Mouse (Mus musculus) hindlimb bud, embryonic 11.5 days (tissue): ENCODE measurements around the gene Pcsk2.

ENCODE experiments used
- DNase-seq: peaks from one replicate; pipeline ENCODE4 v3.0.0-alpha.2; 2012; ENCODE audit warnings: low read depth, low spot score; ENCODE audit errors: extremely low spot score

Pcsk2 gene

GRCm38 (mm10) chr2:143643305-143643704 is 97.3 kb downstream of the Pcsk2 start:
- no peak for DNase-seq

GRCm38 (mm10) chr2:143644374-143644773 is 98.4 kb downstream of the Pcsk2 start:
- no peak for DNase-seq

GRCm38 (mm10) chr2:143646001-143646400 is 100.0 kb downstream of the Pcsk2 start:
- no peak for DNase-seq

GRCm38 (mm10) chr2:143654621-143655020 is 108.7 kb downstream of the Pcsk2 start:
- no peak for DNase-seq

GRCm38 (mm10) chr2:143656968-143657367 is 111.0 kb downstream of the Pcsk2 start:
- DNase-seq = no peak

- no peak for DNase-seq
These were observed 120.8 kb downstream of the Pcsk2 start for GRCm38 (mm10) chr2:143666785-143667184.

- DNase-seq = no peak
These were observed 131.9 kb downstream of the Pcsk2 start for GRCm38 (mm10) chr2:143677869-143678268.

GRCm38 (mm10) chr2:143679513-143679912 is 133.6 kb downstream of the Pcsk2 start:
- no peak for DNase-seq

- no peak for DNase-seq
These were observed 136.1 kb downstream of the Pcsk2 start for GRCm38 (mm10) chr2:143681873-143682555.

GRCm38 (mm10) chr2:143683513-143683912 is 137.6 kb downstream of the Pcsk2 start:
- DNase-seq = no peak

GRCm38 (mm10) chr2:143691244-143691643 is 145.3 kb downstream of the Pcsk2 start:
- no peak for DNase-seq

- DNase-seq = no peak
These were observed 150.1 kb downstream of the Pcsk2 start for GRCm38 (mm10) chr2:143696026-143696557.

GRCm38 (mm10) chr2:143696704-143697103 is 150.7 kb downstream of the Pcsk2 start:
- no peak for DNase-seq

GRCm38 (mm10) chr2:143701141-143701540 is 155.2 kb downstream of the Pcsk2 start:
- DNase-seq = no peak

- no peak for DNase-seq
These were observed 157.0 kb downstream of the Pcsk2 start for GRCm38 (mm10) chr2:143702931-143703344.

- DNase-seq = no peak
These were observed 162.2 kb downstream of the Pcsk2 start for GRCm38 (mm10) chr2:143708205-143708604.

- DNase-seq = no peak
These were observed 163.3 kb downstream of the Pcsk2 start for GRCm38 (mm10) chr2:143709249-143709648.

GRCm38 (mm10) chr2:143709979-143710378 is 164.0 kb downstream of the Pcsk2 start:
- no peak for DNase-seq

- no peak for DNase-seq
These were observed 165.9 kb downstream of the Pcsk2 start for GRCm38 (mm10) chr2:143711886-143712285.

GRCm38 (mm10) chr2:143712901-143713300 is 166.9 kb downstream of the Pcsk2 start:
- DNase-seq = no peak

GRCm38 (mm10) chr2:143713902-143714301 is 167.9 kb downstream of the Pcsk2 start:
- DNase-seq = no peak

- no peak for DNase-seq
These were observed 169.2 kb downstream of the Pcsk2 start for GRCm38 (mm10) chr2:143715110-143715509.

GRCm38 (mm10) chr2:143723231-143723630 is 177.3 kb downstream of the Pcsk2 start:
- no peak for DNase-seq
